Mouse (Mus musculus) thymus, adult 2 months (tissue): ENCODE data around the gene Ccdc117.

Experiments used
- CTCF ChIP-seq: fragments of 200-500 bp; IDR thresholded peaks from 2 replicates; pipeline ENCODE4 v1.5.1; 2012; ENCODE audit warnings: mild to moderate bottlenecking, control low read depth, low read length, moderate library complexity, borderline replicate concordance; ENCODE audit not compliant: control insufficient read depth, poor library complexity, insufficient read depth; ENCODE audit errors: extremely low read depth
- POLR2A ChIP-seq: fragments of 200-500 bp; IDR thresholded peaks from 2 replicates; pipeline ENCODE4 v1.6.1; 2012; ENCODE audit warnings: mild to moderate bottlenecking, low read length, control low read depth, moderate library complexity; ENCODE audit not compliant: control insufficient read depth, poor library complexity, insufficient read depth; ENCODE audit errors: extremely low read depth

DNA sequence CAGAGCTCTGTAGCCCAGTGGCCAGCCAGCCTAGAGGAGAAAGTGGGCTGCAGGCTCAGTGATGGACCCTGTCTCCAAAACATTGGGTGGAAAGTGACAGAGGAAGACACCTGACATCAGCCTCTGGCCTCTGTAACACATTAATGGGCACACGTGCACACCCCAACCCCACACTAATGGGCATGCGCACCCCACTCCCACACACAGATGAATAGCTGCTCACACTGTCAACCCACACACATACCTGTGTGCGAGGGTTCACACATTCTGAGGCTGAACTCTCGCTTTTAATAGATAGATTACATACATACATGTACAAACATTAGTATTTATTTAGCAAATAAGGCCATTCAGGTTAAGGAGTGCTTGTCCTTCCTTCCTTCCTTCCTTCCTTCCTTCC, 27.9 kb downstream of the Ccdc117 start:
- TF ChIP-seq POLR2A = no peak
- TF ChIP-seq CTCF = no peak
